Mouse (Mus musculus) MEL (cell line): ENCODE measurements around the gene Tnfaip8l3. TPM values are rescaled to one million over a fixed set of nuclear protein-coding genes. Genes with fewer than 3 reads are reported as not detected.

ENCODE experiments used
- DNase-seq: peaks from one replicate; pipeline ENCODE4 v3.0.0; 2011; ENCODE audit warnings: low read depth, low spot score
- H3K27ac ChIP-seq: 2 replicates; pipeline ENCODE4 v1.5.1; 2012; ENCODE audit warnings: low read depth, mild to moderate bottlenecking, control low read depth, low read length, moderate library complexity; ENCODE audit not compliant: control insufficient read depth
- H3K27me3 ChIP-seq, 2 experiments: fragments of 150-350 bp in 1 of 2; sonication (generic) in 1 of 2; 2 replicates each; pipeline ENCODE4 v1.6.1; 2012; ENCODE audit warnings: low read length in 2 of 2, mild to moderate bottlenecking in 2 of 2, improper control_type of control experiment in 1 of 2, moderate library complexity in 1 of 2; ENCODE audit not compliant: insufficient read depth in 2 of 2, control insufficient read depth in 1 of 2
- H3K36me3 ChIP-seq, 2 experiments: 2 replicates each; pipeline ENCODE4 v1.6.1; 2012 to 2014; ENCODE audit warnings: low read length in 2 of 2, improper control_type of control experiment in 1 of 2, inconsistent platforms in 1 of 2, mild to moderate bottlenecking in 1 of 2; ENCODE audit not compliant: insufficient read depth in 2 of 2, control insufficient read depth in 1 of 2
- H3K4me1 ChIP-seq, 2 experiments: fragments of 150-350 bp in 1 of 2; sonication (generic) in 1 of 2; 2 replicates each; pipeline ENCODE4 v1.6.1; 2012; ENCODE audit warnings: low read length in 2 of 2, improper control_type of control experiment in 1 of 2, mild to moderate bottlenecking in 1 of 2; ENCODE audit not compliant: insufficient read depth in 2 of 2, control insufficient read depth in 1 of 2
- H3K4me3 ChIP-seq, 2 experiments: fragments of 150-350 bp in 1 of 2; sonication (generic) in 1 of 2; 2 replicates each; pipeline ENCODE4 v1.5.1; 2012; ENCODE audit warnings: low read depth in 2 of 2, low read length in 2 of 2, mild to moderate bottlenecking in 2 of 2, moderate library complexity in 2 of 2, control low read depth in 1 of 2, improper control_type of control experiment in 1 of 2; ENCODE audit not compliant: control insufficient read depth in 1 of 2, insufficient read depth in 1 of 2
- H3K79me2 ChIP-seq: 2 replicates; pipeline ENCODE4 v1.6.1; 2012; ENCODE audit warnings: mild to moderate bottlenecking, low read length, moderate library complexity; ENCODE audit not compliant: control insufficient read depth, poor library complexity, insufficient read depth
- H3K9ac ChIP-seq: 2 replicates; pipeline ENCODE4 v1.6.1; 2012; ENCODE audit warnings: low read depth, mild to moderate bottlenecking, control low read depth, low read length, moderate library complexity; ENCODE audit not compliant: control insufficient read depth, poor library complexity, severe bottlenecking
- H3K9me3 ChIP-seq: fragments of 150-350 bp; sonication (generic); replicated peaks from 2 replicates; pipeline ENCODE4 v1.6.1; 2012; ENCODE audit warnings: mild to moderate bottlenecking, low read length, improper control_type of control experiment, moderate library complexity; ENCODE audit not compliant: insufficient read depth
- BHLHE40 ChIP-seq: IDR thresholded peaks from 2 replicates; pipeline ENCODE4 v1.6.1; 2012; ENCODE audit warnings: low read depth, mild to moderate bottlenecking, inconsistent platforms, low read length, improper control_type of control experiment, borderline replicate concordance
- CHD1 ChIP-seq: IDR thresholded peaks from 2 replicates; pipeline ENCODE4 v1.6.1; 2012; ENCODE audit warnings: low read depth, mild to moderate bottlenecking, inconsistent platforms, low read length, improper control_type of control experiment
- CTCF ChIP-seq, 3 experiments: IDR thresholded peaks in 2 of 3; conservative IDR thresholded peaks in 1 of 3; 2 replicates each; pipeline ENCODE4 v1.5.1; 2011 to 2012; ENCODE audit warnings: low read length in 3 of 3, low read depth in 2 of 3, mild to moderate bottlenecking in 2 of 3, improper control_type of control experiment in 1 of 3, inconsistent platforms in 1 of 3, mixed read lengths in 1 of 3, moderate library complexity in 1 of 3; ENCODE audit not compliant: control insufficient read depth in 1 of 3, insufficient read depth in 1 of 3, poor library complexity in 1 of 3, severe bottlenecking in 1 of 3
- E2F4 ChIP-seq: IDR thresholded peaks from 2 replicates; pipeline ENCODE4 v1.6.1; 2011; ENCODE audit warnings: low read depth, low read length, improper control_type of control experiment, borderline replicate concordance
- ELF1 ChIP-seq: IDR thresholded peaks from 2 replicates; pipeline ENCODE4 v1.6.1; 2014; ENCODE audit warnings: low read depth, mild to moderate bottlenecking, inconsistent platforms, low read length, improper control_type of control experiment, moderate library complexity
- ETS1 ChIP-seq: IDR thresholded peaks from 2 replicates; pipeline ENCODE4 v1.6.1; 2012; ENCODE audit warnings: low read depth, mild to moderate bottlenecking, inconsistent platforms, low read length, improper control_type of control experiment, moderate library complexity
- GATA1 ChIP-seq: IDR thresholded peaks from 2 replicates; pipeline ENCODE4 v1.6.1; 2011; ENCODE audit warnings: low read depth, low read length, improper control_type of control experiment
- HCFC1 ChIP-seq: IDR thresholded peaks from 2 replicates; pipeline ENCODE4 v1.6.1; 2012; ENCODE audit warnings: low read depth, mild to moderate bottlenecking, inconsistent platforms, low read length, improper control_type of control experiment, moderate library complexity
- JUND ChIP-seq: IDR thresholded peaks from 2 replicates; pipeline ENCODE4 v1.6.1; 2011; ENCODE audit warnings: low read depth, mild to moderate bottlenecking, improper control_type of control experiment, low read length
- KAT2A ChIP-seq: conservative IDR thresholded peaks from 2 replicates; pipeline ENCODE4 v1.6.1; 2012; ENCODE audit warnings: low read depth, low read length, improper control_type of control experiment, inconsistent platforms
- MAFK ChIP-seq: IDR thresholded peaks from 2 replicates; pipeline ENCODE4 v1.6.1; 2011; ENCODE audit warnings: low read depth, mild to moderate bottlenecking, low read length, improper control_type of control experiment, borderline replicate concordance
- MEF2A ChIP-seq: IDR thresholded peaks from 2 replicates; pipeline ENCODE4 v1.6.1; 2014; ENCODE audit warnings: low read depth, mild to moderate bottlenecking, inconsistent platforms, low read length, improper control_type of control experiment; ENCODE audit not compliant: poor library complexity, insufficient replicate concordance, severe bottlenecking; ENCODE audit errors: extremely low read depth
- MXI1 ChIP-seq: IDR thresholded peaks from 2 replicates; pipeline ENCODE4 v1.6.1; 2011; ENCODE audit warnings: mild to moderate bottlenecking, low read depth, low read length, improper control_type of control experiment
- MYB ChIP-seq: IDR thresholded peaks from 2 replicates; pipeline ENCODE4 v1.6.1; 2011; ENCODE audit warnings: mild to moderate bottlenecking, low read depth, low read length, improper control_type of control experiment
- MYC ChIP-seq: IDR thresholded peaks from 2 replicates; pipeline ENCODE4 v1.6.1; 2011; ENCODE audit warnings: low read depth, mild to moderate bottlenecking, low read length, improper control_type of control experiment, moderate library complexity
- RAD21 ChIP-seq: IDR thresholded peaks from 2 replicates; pipeline ENCODE4 v1.6.1; 2011; ENCODE audit warnings: mild to moderate bottlenecking, low read depth, low read length, improper control_type of control experiment
- SIN3A ChIP-seq: IDR thresholded peaks from 2 replicates; pipeline ENCODE4 v1.6.1; 2012; ENCODE audit warnings: low read length, improper control_type of control experiment, inconsistent platforms
- TCF12 ChIP-seq: IDR thresholded peaks from 2 replicates; pipeline ENCODE4 v1.6.1; 2014; ENCODE audit warnings: low read depth, mild to moderate bottlenecking, inconsistent platforms, low read length, improper control_type of control experiment, moderate library complexity
- UBTF ChIP-seq: IDR thresholded peaks from 2 replicates; pipeline ENCODE4 v1.6.1; 2012; ENCODE audit warnings: low read depth, mild to moderate bottlenecking, inconsistent platforms, low read length, improper control_type of control experiment, moderate library complexity, borderline replicate concordance; ENCODE audit not compliant: insufficient read depth
- ZC3H11A ChIP-seq: IDR thresholded peaks from 2 replicates; pipeline ENCODE4 v1.6.1; 2012; ENCODE audit warnings: low read depth, mild to moderate bottlenecking, inconsistent platforms, low read length, improper control_type of control experiment
- ZKSCAN1 ChIP-seq: IDR thresholded peaks from 2 replicates; pipeline ENCODE4 v1.6.1; 2012; ENCODE audit warnings: low read depth, mild to moderate bottlenecking, inconsistent platforms, low read length, improper control_type of control experiment, moderate library complexity
- ZMIZ1 ChIP-seq: IDR thresholded peaks from 2 replicates; pipeline ENCODE4 v1.6.1; 2012; ENCODE audit warnings: low read depth, mild to moderate bottlenecking, inconsistent platforms, low read length, improper control_type of control experiment, moderate library complexity
- ZNF384 ChIP-seq: IDR thresholded peaks from 2 replicates; pipeline ENCODE4 v1.6.1; 2012; ENCODE audit warnings: low read depth, mild to moderate bottlenecking, inconsistent platforms, low read length, improper control_type of control experiment
- polyA plus RNA-seq, 2 experiments: library from polyadenylated mRNA; stranded (reverse) in 1 of 2; unstranded in 1 of 2; fragments of >175 nt in 1 of 2; fragments of >200 nt in 1 of 2; gene quantifications; 2 replicates each; pipeline versions ENCODE4 v1.2.1 to v1.2.4; 2012; ENCODE audit warnings: low replicate concordance in 2 of 2, low read depth in 1 of 2; ENCODE audit not compliant: insufficient read length in 2 of 2, insufficient read depth in 1 of 2, missing spikeins in 1 of 2
- total RNA-seq: library from RNA; depleted of rRNA; stranded (reverse); fragments of 300-350 nt; gene quantifications from 2 replicates; pipeline ENCODE4 v1.2.3, GENCODE M21; 2012

Gene Tnfaip8l3
- total and polyA plus RNA-seq, 3 experiments: not detected

DNA sequence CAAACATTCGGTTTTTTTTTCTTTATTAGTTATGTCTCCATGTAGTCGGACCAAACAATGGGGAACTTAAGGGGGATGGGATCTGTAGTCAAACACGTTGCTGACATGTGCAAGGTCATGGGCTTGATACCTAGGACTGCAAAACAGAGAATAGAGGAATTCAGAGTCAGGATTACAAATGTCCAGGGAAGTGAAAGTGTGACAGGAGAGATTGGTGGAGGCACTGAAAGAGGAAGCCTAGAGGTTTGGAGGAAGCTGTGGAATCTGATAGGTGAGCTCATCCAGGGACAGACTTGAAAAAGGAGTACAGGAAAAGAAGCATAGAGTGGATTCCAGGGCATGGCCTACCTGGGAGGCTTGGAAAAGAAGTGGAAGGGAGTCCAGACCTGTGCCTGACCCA lies 16.1 kb upstream of the Tnfaip8l3 start:
- no peaks in the 10 kb centered on the region for H3K79me2 ChIP-seq
- no peaks in the 10 kb centered on the region for H3K9me3 ChIP-seq
- no peak overlapping the region for H3K27ac ChIP-seq
- no peaks in the 10 kb centered on the region for H3K27me3 ChIP-seq
- no peaks in the 10 kb centered on the region for H3K4me1 ChIP-seq
- no peak for TF ChIP-seq MAFK
- no peak for TF ChIP-seq MEF2A
- TF ChIP-seq MYC: no peak
- TF ChIP-seq ZKSCAN1: no peak
- TF ChIP-seq CTCF (IDR thresholded peaks at IDR 0.05 in 2 of 3, conservative IDR thresholded peaks at IDR 0.05 in 1 of 3; ENCODE audit: control insufficient read depth in 1 of 3, insufficient read depth in 1 of 3, low read depth in 2 of 3, low read length in 3 of 3, poor library complexity in 1 of 3, severe bottlenecking in 1 of 3): no peak
- no peak for TF ChIP-seq ZC3H11A
- TF ChIP-seq CHD1: no peak
- no peak for TF ChIP-seq ELF1
- TF ChIP-seq SIN3A: no peak
- no peak for TF ChIP-seq MXI1
- TF ChIP-seq ZMIZ1: no peak
- no peak for TF ChIP-seq UBTF
- TF ChIP-seq GATA1: no peak
- no peaks in the 10 kb centered on the region for H3K36me3 ChIP-seq
- DNase-seq: no peak
- no peak overlapping the region for H3K9ac ChIP-seq
- H3K4me3 ChIP-seq: no peak overlapping the region

GRCm38 (mm10) chr9:54077740-54078139 lies 9.6 kb upstream of the Tnfaip8l3 start:
- no peak overlapping the region for H3K4me3 ChIP-seq
- H3K4me1 ChIP-seq: no peaks in the 10 kb centered on the region
- H3K9me3 ChIP-seq: no peaks in the 10 kb centered on the region
- no peaks in the 10 kb centered on the region for H3K79me2 ChIP-seq
- no peak overlapping the region for H3K9ac ChIP-seq
- DNase-seq: no peak
- TF ChIP-seq ETS1: no peak
- no peak for TF ChIP-seq ZC3H11A
- TF ChIP-seq ZNF384: no peak
- no peak for TF ChIP-seq TCF12
- TF ChIP-seq E2F4: no peak
- no peak for TF ChIP-seq RAD21
- no peak for TF ChIP-seq ELF1
- no peak for TF ChIP-seq JUND
- no peak for TF ChIP-seq ZMIZ1
- TF ChIP-seq ZKSCAN1: no peak
- TF ChIP-seq MYB: no peak
- TF ChIP-seq MEF2A: no peak
- no peak for TF ChIP-seq GATA1
- TF ChIP-seq CTCF (IDR thresholded peaks at IDR 0.05 in 2 of 3, conservative IDR thresholded peaks at IDR 0.05 in 1 of 3; ENCODE audit: control insufficient read depth in 1 of 3, insufficient read depth in 1 of 3, low read depth in 2 of 3, low read length in 3 of 3, poor library complexity in 1 of 3, severe bottlenecking in 1 of 3): no peak
- no peak for TF ChIP-seq KAT2A
- no peak for TF ChIP-seq HCFC1
- TF ChIP-seq MXI1: no peak
- TF ChIP-seq UBTF: no peak
- no peak for TF ChIP-seq MAFK
- no peak for TF ChIP-seq BHLHE40
- H3K27ac ChIP-seq: no peak overlapping the region
- no peaks in the 10 kb centered on the region for H3K36me3 ChIP-seq
- H3K27me3 ChIP-seq: no peaks in the 10 kb centered on the region; a peak in 1 of 4 replicates
